Mouse (Mus musculus) ovary, postnatal 14 days (tissue): ENCODE data around the gene Myof.
A peak's percentile ranks its signal among the peaks of the same experiment; 100 is the strongest.

ENCODE experiments used
- DNase-seq: peaks from one replicate; pipeline ENCODE4 v3.0.0; 2022; ENCODE audit warnings: low spot score

The Myof gene

DNA sequence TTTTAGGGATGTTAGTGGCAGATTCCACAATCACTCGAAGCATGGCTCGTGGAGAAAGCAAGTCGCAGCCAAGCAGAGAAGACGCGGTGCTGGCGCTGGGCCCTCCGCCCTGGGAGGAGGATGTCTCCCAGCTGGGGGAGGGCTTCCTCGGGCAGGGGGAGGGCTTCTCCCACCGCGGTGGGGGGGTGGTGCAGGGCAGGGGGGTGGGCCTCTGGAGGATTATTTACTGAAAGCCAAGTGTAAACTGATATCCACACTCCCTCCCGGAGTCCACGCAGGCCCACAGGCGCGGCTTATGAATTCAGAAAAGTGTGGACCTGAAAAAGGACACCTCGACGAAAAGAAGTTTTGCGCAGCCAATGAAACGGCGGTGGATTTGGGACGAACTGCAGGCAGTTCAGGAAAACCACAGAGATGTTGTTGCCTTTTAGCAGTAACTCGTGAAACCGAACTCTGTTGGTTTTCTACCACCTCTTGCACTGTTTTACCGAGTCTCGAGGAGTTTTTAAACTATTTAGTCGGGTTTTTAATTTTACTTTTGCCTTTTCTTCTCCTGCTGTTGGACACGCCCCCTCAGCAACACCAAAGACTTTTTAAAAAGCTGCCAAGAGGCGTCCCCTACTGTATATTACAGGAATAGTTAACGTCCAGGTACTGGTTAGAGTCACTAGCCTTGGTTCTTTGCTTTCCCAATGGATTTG lies at the start of gene Myof:
Gene Myof, minus strand, starts transcription at position 297 of the 701 bp plus-strand sequence.
- no peak for DNase-seq

GRCm38 (mm10) chr19:38091512-38091985 lies 48.2 kb upstream of the Myof start:
- no peak for DNase-seq

GRCm38 (mm10) chr19:38089358-38089757 lies 46.0 kb upstream of the Myof start:
- no peak for DNase-seq

DNA sequence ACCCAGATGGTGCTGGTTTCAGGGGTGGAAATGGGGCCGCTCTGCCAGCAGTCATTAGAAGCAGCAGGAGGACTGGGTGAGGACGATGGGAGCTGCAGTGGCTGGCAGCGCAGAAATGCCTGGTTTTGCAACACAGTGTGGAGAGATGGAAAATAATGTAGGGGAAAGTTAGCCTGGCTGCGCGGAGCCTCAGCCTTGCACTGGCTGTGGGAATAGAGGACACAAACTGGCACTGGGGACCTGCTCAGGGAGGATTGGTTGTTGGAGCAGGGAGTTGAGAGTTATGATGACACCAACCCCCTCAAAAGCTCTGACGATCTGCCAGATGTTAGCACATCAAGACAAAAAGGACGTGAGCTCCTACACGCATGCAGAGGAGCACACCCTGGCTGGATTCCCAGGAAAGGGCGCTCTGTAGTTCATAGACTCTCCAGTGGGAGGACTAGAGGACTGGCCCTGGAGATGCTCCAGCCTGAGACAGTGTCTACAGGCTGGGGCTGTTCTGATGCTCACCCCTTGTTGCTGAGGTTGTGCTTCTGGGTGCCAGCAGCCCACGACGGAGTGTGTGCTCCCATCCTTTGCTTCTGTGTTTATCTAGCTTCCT lies 43.7 kb upstream of the Myof start:
- peak; percentile 58 for DNase-seq

DNA sequence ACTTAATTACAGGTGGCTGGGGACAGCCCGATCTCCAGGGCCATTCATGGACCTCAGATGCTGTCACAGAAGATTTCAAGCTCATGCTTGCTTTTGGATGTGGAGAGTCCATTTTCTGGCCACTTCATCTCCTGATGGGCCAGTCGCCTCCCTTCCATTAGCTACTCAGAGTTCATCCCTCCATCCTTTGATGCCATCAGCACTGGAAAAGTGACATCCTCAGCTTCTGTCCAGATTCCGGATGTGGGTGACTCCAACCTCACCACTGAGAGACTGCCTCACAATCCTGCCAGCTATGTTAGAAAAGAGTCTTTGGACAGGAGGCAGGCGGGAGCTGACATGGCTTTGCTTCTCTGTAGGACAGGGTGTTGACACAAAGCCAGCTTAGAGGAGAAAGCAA lies 42.5 kb upstream of the Myof start:
- DNase-seq: no peak

DNA sequence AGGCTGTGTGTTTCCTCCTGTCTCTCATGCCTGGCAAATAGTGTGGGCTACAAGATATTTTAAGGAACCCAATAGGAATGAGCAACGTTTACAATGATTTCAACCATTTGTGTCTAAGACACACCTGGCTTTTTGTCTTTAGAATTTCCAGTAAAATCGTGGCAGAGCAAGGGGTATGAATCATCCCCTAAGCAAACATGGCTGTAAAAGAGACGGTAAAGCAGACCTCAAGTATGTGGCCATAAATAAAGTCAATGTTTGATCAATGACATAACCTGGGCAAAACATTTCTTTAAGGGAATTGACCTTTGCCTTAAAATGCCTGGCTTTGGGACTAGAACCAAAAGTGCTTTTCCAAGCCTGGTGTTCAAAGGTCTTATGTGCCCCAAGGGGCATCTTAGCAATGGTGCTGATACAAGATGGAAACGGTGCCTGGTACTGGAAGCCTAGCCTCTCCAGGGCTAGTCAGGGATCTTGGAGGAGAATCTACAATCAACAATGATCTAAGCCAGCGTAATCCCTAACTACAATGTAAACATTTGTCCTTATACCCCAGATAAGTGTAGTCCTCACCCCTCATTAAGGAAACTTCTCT lies 39.7 kb upstream of the Myof start:
- no peak for DNase-seq

DNA sequence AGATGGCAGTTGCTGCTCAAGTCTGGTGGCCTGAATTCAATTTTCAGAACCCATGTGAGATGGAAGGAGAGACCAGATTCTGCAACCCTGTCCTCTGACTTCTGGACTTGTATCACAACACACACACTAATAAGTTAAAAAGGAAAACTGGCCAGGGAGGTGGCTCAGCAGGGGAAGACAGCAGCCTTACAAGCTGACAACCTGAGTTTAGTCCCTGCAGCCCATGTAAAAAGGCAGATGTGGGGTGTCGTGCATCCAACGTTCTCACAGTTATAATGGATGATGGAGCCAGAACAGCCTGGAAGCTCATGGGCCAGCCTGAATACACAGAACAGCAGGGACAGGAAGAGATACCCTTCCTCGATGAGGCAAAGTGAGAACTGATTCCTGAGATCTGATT lies 38.0 kb upstream of the Myof start:
- no peak for DNase-seq

GRCm38 (mm10) chr19:38077851-38078540 lies 34.6 kb upstream of the Myof start:
- DNase-seq: no peak

DNA sequence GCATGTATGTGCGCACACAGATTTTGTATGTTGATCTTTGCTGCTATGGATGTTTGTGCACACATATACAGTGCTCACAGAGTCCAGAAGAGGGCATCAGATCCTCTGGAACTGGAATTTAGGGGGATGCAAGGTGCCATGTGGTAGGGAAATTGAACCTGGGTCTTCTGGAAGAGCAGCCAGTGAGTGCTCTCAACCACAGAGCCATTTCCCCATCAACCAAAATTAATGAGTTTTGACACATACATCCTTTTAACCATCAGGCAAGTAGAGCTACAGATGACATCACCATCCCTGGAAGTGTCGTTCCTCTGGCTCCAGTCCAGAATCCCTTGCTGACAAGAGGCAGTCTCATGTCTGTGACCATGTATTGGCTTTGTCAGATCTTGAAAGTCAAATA lies 32.9 kb upstream of the Myof start:
- no peak for DNase-seq

DNA sequence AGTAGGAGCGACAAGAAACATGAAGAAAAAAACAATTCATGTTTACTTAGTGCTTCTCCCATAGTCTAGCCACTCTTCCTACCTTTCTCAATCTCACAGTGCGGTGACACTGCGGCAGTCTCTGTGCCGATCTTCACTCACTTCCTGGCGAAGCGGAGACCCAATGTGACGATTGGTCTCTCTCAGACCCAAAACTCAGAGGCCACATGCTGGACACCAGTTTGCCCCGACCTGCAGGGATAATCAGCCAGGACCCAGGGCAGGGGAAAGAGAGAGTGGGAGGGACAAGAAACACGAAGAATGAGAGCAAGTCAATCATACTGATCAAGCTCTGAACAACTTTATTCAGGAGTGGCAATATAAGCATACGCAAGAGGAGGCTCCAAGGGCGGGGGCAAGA lies 31.7 kb upstream of the Myof start:
- DNase-seq: no peak

- no peak for DNase-seq
These were observed 29.8 kb upstream of the Myof start for GRCm38 (mm10) chr19:38073226-38073625.

GRCm38 (mm10) chr19:38064051-38064450 lies 20.7 kb upstream of the Myof start:
- DNase-seq: no peak

DNA sequence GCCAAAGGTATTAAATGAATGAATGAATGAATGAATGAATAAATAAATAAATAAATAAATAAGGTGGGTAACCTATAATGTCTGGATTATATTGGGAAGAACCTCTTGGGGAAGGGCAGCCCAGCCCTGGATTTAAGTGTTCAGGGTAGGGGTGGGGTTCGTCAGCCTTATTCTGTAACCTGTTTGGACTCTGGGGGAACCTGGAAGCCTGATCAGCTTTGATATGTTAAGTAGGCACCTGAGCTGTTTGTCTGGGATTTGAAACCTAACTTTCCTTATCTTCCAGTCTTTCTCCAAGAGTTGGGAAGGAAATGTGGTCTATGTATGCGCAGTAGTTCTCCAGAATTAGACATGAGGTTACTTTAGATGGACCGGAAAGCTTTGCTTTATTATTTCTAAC lies 19.8 kb upstream of the Myof start:
- no peak for DNase-seq

GRCm38 (mm10) chr19:38056931-38057330 lies 13.6 kb upstream of the Myof start:
- DNase-seq: no peak

DNA sequence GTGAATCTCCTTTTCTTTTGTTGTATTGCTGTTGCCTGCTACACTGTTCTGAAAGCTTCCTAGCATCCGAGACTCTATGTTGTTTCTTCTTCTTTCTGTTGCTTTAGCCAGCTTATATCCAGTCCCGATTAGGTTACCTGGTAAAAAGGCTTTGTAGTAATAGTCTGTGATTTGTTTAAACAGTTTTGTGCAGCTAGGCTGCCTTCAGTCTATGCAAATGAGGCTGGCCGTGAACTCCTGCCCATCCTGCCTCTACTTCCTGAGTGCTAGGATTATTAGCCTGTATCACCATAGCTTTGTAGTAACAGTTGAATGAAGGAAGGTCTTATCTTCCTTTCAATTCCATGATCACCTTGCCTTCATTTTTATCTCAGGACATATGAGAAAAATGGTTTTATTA lies 12.9 kb upstream of the Myof start:
- no peak for DNase-seq

DNA sequence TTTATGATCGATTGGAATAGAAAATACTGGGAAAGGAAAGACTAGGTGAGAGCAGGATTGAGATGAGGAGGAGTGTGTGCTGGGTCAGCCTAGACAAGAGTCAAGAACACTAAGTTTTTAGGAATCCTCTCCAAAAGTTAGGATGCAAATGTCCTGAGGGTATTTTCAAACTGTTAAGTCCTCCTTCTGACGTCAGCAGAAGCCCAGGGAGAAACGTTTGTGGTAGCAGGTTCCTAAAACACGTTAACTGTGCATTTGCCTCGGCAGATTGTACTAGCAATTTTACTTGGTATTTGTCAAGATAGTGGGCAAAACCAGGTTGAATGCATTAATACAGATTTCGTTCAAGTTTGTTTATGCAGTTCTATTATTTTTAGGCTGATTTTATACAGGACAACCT lies 12.4 kb upstream of the Myof start:
- DNase-seq: no peak

GRCm38 (mm10) chr19:38054720-38055192 lies 11.4 kb upstream of the Myof start, which contains the start of gene Cep55:
Gene Cep55, plus strand, starts transcription at chr19:38055011.
- peak; percentile 89 for DNase-seq

DNA sequence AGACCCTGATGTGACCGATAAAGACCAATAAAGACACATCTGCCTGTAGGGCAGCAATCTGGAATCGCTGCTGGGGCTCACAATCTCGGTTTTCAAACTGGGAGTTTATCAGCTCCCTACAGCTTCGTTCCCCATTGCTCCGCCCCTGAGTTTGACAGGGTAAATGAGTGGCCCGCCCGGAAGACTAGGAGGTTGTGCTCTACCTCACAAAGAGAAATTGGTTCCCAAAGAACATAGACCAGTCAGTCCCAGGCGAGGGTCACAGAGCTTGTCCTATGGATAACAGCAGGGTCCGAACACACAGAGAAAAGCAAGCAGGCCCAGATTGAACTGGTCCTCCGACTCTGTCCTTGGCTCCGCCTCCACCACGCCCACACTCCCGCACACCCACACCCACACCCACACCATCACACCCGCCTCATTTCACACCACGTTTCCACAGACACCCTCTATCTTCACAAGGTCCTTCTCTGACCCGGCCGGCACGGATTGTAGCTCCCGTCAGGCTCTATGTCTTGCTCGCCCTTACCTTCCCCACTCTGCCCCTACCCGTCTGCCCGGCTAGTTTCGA lies 10.9 kb upstream of the Myof start:
- DNase-seq: peak; percentile 59

GRCm38 (mm10) chr19:38053227-38054041 lies 10.1 kb upstream of the Myof start:
- no peak for DNase-seq

DNA sequence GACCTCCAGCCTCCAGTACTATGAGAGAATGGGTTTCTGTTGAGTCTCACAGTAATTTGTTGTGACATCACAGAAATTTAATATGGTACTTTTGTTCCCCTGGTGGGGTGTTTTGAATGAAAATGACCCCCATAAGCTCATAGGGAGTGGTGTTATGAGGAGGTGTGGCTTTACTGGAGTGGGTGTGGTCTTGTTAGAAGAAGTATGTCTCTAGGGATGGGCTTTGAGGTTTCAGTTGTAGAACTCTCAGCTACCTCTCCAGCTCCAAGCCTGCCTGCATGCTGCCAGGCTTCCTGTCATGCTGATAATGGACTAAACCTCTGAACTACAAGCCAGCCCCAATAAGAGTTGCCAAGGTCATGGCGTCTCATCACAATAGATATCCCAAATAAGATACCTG lies 6.3 kb upstream of the Myof start:
- no peak for DNase-seq

GRCm38 (mm10) chr19:38045198-38045597 lies 1.8 kb upstream of the Myof start:
- no peak for DNase-seq
